Mouse (Mus musculus): Measurements from ENCODE around the gene Sucnr1.

DNA sequence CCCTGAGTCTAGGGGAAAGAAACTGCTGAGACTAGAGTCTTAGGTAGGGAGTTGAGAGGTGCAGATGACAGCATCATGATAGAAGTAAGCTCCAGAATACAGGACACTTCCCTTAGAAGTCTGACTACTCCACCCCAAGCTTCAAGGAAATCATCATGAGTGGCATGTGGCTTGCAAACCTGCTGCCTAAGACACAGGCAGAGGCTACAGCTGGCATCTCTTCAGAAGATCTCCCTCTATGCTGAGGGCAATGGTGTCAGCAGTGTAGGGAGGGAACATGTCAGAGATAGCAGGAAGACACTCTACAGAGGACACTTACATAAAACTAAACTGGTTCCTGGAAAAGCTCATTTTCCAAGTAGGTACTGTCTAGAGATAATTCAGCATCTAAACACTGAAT is 27.1 kb downstream of the Sucnr1 start:
- no peak for TF ChIP-seq CTCF (IDR thresholded peaks at IDR 0.05; ENCODE audit: borderline replicate concordance, control insufficient read depth, extremely low read depth, insufficient read depth, low read length, poor library complexity)
- no peak for TF ChIP-seq POLR2A (IDR thresholded peaks at IDR 0.05; ENCODE audit: control insufficient read depth, extremely low read depth, insufficient read depth, low read length, poor library complexity)
